Mouse (Mus musculus) urinary bladder, adult 2 months (tissue): ENCODE data around the gene Fam129b. TPM values are rescaled to one million over a fixed set of nuclear protein-coding genes. Genes with fewer than 3 reads are reported as not detected.

Source experiments
- DNase-seq: peaks from one replicate; pipeline ENCODE4 v3.0.0; 2022; ENCODE audit warnings: low spot score
- polyA plus RNA-seq: library from polyadenylated mRNA; depleted of rRNA; stranded (reverse); fragments of >200 nt; gene quantifications from 2 replicates; pipeline ENCODE4 v1.2.3, GENCODE M21; 2012

Gene Fam129b
- polyA plus RNA-seq, 1 experiment, result 102 TPM

DNA sequence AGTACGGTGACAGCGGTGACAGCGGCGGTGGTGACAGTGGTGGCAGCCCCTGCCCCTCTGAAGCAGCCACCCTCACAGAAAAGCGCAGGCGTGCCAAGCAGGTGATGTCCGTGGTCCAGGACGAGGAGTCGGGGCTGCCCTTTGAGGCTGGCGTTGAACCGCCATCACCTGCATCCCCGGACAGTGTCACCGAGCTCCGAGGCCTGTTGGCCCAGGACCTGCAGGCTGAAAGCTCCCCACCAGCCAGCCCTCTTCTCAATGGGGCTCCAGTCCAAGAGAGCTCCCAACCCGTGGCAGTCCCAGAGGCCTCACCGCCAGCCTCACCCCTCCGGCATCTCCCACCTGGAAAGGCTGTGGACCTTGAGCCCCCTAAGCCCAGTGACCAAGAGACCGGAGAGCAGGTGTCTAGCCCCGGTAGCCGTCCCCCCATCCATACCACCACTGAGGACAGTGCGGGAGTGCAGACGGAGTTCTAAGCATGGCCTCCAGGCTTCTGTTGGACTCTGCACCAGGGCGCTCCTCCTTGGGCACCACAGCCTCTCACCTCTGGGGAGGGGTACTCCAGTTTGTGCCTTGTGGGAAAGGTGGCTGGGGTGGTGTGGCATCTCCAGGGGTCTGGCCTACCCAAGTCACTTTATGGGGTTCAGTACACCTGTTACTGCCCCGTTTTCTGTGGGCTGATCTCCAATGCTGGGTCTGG, 47.8 kb downstream of the Fam129b start:
- no peak for DNase-seq

DNA sequence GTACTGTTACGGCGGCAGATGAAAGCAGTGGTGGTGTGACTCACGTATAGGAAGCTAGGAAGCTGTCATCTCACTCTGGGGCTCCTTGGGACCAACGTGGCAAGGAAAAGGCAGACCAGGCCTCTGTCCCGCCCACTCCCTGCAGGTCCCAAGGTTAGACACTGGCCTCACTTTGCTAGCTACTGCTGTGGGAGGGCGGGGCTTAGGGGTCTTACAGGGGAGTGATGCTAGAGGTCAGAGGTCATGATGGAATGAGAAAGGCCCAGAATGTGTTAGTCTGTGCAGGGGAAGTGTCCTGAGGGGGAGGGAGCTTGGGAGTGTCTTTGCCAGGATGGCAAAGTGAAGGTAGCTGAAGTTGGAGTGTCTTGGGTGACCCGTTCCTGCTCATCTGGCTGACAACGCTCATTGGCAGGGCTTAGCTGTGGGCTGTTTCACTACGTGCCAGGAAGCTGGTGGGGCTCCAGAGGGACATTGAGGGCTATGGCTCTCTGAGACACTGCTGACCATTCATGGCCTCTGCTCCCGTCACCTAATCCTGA, 48.5 kb downstream of the Fam129b start:
- no peak for DNase-seq

DNA sequence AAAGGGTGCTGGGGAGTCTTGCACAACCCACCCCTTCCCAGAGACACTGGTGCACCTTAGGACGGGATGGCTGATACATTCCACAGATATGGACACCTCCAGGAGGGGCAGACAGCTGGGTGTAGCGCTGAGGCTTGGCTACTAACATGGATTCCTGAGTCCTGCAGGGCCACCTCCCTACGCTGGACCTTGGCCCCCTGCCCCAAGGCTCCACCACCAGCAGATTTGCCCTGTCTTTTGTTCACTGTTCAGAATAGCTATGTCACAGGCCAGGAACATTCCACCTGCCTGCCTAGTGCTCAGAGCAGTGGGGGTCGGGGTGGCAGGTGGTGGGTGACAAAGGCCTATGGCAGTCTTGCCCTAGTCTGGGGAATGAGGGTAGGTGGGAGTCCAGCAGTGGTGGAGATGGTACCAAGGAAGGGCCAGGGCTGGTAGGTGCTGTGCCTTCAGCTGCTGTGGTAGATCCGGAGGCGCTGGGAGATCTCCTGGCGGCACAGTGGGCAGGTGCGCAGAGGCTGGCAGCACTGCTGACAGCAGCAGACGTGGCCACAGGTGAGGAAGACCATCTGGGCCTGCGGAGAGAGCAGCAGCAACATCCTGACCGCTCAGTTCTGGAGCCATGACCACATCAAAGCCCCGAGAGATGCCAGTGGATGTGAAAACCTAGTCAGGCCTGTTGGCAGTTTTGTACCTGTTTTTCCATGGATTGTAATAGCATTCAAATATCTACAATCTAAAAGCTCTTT, 50.6 kb downstream of the Fam129b start:
- DNase-seq, result no peak

DNA sequence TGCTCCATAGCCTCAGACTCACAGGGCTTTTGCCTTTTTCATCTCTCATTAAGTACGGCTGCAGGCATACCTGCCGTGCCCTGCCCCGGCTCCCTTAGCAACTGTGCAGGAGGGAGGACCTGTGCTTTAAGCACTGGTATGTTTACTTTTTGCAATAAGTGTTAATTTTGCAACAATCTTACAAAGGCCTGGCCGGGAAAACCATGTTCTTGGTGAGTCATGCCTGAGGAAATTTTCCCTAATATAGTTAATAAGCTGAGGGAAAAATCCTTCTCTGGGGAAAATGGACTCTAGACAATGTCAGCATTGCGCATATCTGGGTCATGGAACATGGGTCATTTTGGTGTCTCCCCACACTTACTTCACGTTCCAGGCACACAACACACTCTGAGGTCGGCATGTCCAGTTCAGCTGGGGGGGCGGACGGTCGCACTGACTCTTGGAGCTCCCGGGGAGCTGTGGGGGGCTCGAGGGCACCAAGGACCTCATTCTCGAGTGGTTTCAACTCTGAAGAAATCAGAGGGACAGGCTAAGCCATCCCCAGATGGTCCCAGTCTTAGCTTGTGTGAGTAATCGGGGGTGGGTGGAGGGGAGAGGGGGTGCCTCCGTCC, 51.8 kb downstream of the Fam129b start:
- no peak for DNase-seq

DNA sequence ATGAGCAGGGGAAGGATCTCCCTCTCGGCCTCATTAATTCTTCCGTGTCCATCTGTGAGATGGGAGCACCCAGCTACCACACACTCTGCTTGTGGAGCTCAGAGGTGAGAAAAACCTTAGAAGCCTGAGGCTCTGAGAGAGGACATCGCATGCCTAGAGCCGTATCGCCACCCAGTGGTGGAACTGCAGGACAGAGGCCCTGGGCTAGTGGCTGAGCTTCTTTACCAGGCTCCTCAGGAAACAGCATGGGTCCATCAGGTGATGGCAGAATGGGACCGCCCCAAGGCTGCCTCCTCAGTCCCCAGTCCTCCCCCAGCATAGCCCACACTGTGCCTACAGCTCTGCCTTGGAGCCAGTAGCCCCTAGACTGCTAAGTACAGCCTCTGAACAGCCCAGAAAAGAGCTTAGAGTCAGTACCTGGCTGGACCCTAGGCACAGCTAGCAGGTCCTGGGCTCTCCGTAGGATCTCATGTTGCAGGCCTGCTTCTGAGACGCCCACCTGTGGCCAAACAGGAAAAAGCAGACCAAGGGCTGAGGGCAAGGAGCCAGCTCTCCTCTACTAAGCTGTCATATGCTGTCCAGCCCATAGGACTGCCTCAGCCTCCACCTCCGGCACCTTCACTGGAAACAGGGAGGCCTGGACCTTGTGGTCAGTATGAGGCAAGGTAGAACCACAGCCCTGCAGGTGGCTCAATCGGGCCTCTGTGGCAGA, 52.5 kb downstream of the Fam129b start:
- DNase-seq, result no peak

DNA sequence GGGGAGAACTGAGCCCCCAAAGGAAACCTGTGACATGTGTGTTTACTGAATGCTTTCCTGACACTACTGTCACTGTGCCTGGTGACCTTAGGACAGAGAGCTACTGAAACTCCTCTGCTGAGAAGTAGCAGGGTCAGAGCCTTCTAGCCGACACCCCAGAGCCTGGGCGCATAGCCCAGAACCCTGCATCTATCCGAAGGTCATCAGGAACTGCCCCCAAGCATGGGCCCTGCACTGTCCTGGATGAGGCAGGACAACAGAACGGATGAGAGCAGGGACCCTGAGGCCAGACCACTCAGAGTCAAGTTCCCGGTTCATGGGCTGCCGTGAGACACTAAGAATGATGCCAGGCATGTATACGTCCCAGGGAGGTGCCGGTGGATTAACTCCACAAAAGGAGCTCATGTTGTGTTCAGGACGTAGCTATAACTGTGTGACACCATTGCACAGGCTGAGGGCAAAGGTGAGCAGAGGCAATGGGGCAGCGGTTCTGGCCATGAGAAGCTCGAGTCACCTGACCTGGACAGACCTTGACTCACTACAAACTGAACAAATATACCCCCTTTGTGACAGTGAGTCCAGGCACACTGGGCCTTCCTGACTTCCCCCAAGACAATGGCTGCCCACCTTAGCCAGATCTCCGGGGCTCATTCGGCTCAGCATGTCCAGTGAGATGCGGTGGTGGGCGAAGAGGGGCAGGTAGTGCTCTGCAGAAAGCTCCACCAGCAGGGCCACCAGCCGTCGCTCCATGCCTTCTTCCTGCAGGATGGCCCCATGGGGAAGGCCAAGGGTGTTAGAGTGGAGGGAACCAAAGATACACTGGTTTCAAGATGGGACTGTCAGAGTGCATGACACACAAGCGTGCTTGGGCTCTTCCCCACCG, 53.3 kb downstream of the Fam129b start:
- DNase-seq, result no peak

DNA sequence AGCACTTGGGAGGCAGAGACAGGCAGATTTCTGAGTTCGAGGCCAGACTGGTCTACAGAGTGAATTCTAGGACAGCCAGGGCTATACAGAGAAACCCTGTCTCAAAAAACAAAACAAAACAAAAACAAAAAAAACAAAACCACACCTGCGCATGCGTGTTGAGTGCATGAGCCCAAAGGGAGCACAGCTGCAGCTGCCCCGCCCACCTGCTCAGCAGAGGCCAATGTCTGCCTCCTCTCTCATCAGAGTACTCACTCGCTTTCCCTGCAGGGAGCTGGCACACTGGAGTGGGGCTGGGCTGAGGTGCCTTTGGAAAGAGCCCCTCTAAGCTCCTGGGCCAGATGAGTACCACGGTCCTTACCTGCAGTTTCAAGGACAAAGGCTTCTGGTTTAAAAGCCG, 55.8 kb downstream of the Fam129b start:
- no peak for DNase-seq

DNA sequence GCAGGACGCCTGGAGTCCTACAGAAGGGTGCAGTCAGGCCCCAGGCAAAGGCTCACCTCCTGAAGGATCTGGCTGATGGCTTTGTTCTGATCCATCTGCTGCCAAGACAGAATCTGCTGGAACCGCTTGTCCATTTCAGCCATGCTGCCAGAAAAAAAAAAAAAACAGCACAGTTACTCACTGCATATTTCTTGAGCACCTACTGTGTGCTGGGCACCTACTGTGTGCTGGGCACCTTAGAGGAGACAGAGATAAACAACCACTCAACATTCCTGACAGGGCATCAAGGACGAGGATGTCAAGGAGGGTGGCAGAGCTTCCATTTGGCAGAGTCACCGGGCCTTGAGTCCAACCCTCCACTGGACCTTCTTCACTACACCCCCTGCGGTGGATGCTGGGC, 62.8 kb downstream of the Fam129b start:
- no peak for DNase-seq

DNA sequence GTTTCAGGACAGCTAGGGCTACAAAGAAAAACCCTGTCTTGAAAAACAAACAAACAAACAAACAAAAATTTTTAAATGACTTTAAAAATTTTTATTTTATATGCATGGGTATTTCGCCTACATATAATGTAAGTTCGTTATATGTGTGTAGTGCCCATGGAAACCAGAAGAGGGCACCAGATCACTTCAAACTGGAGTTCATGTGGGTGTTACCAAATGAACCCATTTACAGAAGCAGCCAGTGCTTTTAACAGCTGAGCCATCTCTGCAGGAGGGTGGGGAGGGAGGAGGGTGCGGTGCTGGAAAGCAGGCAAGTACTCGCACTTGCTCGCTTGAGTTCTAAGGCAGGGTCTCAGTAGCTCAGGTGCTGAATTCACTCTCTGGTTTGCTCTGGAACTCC, 63.5 kb downstream of the Fam129b start:
- no peak for DNase-seq

DNA sequence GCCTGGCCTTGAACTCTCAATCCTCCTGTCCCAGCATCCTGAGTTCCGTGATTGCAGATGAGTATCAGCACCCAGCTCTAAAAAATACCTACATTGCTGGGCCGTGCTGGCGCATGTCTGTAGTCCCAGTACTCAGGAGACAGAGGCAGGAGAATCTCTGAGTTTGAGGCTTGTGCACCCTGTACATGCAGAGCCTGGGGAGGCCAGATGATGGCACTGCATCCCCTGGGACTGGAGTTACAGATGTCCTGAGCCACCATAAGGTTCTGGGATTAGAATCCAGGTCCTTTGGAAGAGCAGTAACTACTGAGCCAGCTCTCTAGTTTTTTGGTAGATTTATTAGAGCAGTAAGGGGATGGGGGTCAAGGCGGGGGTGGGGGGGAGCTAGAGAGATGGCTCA, 64.6 kb downstream of the Fam129b start:
- DNase-seq, result no peak

DNA sequence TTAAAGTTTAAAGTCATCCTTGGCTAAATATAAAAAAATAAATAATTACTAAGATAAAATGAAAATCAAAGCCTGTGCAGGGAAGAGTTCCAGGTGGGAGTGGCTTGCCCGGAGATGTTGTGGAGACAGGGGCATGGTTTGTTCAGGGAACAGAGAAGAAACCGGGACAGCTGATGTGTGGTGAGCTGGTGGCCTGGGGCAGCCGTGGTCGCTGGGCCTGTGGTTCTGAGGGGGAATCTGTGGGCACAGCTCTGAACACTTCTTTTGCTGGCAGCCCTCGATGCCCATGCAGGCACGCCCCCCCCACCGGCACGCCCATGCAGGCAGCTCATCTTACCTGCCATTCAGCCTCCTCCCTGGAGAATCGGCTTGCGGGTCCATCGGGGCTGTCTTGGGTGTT, 71.5 kb downstream of the Fam129b start:
- DNase-seq, result no peak

DNA sequence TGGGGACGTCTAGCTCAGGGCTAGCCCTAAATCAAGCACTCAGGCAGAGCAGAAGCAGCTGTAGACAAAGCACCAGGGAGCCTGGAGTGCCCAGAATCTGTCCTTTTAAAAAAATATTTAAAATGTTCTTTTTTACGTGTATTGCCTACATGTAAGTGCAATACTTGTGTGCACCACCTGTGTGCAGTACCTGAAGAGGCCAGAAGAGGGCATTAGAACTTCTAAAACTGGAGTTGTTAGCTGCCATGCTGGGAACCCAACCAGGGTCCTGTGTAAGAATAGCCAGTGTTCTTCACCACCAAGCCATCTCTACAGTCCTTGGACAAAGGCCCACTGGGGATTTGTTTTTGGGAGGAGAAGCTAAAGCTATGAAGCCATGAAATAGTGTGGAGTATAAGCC, 78.7 kb downstream of the Fam129b start:
- no peak for DNase-seq

DNA sequence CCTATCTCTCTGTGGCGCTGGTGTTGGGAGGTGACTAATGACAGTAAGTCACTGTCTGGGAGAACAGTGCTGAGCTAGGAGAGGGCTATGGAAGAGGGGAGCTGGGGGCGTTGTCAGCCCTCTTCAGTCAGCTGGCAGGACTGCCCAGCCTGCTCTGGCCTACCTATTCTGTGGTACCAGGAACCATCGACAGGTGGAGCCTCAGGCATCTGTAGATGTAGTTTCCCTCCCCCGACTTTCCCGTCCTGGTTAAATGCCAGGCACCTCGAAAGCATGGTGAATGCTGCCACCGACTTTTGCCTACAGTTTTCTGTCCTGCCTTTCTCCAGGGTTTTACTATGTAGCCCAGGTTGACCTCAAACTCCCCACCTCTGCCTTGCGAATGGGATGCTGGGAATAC, 81.4 kb downstream of the Fam129b start:
- DNase-seq, result no peak

DNA sequence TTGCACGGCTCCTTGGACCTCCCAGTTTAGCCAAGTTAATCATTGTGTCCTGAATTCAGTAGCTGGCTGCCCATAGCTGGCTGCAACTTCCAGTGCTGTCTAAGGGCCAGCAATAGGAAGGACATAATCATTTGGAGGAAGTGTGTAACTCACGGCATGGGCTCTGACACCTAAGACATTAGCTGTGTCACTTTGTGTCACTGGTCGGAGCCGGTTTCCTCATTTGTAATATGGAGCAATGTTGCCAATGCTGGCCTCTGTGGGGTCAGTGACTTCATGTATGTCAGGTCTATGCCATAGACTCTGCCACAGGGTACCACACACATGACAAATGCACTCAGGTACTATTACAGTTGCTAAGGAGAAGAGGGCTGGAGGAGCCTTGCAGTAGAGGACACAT, 84.4 kb downstream of the Fam129b start:
- DNase-seq, result no peak

DNA sequence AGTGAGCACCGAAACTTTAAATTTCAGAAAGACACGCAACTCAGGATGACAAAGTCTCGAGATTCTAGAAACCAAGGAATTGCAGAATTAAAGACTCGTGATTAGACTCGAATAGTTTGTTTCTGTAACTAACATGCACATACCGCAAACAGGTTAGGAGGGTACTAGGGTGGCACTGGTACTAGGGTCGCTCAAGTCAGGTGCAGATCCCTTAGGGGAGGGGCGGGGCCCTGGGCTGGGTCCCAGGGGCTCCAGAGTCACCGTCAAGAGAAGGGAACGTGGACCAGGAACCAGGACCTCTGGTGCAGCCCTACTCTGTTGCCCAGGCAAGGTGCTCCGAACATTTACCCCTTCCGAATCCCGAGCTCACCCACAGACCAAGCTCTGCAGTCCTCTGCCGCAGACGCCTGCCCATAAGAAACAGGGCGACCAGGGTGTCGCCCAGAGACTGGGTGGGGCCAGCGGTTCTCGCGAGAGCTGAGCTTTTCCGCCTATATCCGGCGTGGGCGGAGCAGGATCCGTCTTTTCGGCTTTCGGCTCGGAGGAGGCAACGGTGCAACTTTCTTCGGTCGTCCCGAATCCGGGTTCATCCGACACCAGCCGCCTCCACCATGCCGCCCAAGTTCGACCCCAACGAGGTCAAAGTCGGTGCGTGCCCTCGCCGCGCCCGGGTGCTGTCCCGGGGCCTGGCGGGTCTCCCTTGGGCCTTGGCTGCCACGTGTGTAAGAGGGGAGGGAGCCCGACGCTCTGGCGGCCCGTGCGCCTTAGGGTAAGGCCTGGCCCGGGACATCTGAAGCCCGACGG, 85.5 kb downstream of the Fam129b start, which contains the start of the genes Rpl12 and Lrsam1:
Rpl12 (plus strand) TSS at position 368 of the 804 bp plus-strand sequence.
Lrsam1 (minus strand) TSS at position 423 of the 804 bp plus-strand sequence.
- peak; percentile 94 for DNase-seq

DNA sequence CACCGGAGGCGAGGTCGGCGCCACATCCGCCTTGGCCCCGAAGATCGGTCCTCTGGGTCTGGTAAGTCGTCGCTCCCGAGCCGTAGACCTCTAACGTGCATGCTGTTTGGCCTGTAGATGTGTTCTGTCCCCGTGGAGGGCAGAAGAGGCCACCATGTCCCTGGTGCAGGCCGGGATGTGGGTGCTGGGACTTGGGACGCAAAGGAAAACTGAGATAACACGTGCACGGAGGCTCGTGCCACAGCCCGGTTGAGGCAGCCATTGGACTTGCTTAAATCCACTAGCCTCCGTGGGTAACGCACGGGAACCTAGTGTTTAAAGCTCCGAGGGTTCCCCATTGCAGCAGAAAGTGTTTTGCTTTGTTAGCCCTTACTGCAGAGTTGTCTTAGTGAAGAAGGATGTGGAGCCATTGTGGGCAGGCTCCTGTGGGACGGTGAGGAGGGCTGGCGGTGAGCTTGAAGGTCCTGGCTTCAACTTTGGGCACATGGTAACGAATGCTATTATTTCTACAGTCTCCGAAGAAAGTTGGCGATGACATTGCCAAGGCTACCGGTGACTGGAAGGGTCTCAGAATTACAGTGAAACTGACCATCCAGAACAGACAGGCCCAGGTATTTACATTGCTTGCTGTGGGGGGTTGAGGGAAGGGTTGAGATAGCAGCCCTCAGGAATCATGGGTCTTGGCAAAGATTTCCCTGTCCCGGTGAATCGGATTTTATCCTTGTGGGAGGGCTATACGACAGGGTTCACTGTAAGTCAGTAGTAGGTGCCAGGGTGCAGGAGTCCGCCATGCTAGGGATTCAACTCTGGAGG, 86.4 kb downstream of the Fam129b start:
- no peak for DNase-seq

DNA sequence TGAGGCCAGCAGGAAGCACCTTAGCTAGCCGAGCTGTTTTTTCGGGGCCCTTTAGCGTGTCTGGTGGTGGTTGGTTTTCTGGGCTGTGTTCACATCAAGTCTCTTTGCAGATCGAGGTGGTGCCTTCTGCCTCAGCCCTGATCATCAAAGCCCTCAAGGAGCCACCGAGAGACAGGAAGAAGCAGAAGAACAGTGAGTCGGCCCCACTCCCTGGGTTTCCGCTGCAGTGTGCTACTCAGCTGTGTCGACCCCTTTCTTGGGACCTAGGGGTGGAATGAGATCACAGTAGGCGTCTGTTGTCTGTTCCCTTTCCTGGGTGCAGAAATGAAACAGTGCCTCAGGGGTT, 86.9 kb downstream of the Fam129b start:
- DNase-seq, result no peak

DNA sequence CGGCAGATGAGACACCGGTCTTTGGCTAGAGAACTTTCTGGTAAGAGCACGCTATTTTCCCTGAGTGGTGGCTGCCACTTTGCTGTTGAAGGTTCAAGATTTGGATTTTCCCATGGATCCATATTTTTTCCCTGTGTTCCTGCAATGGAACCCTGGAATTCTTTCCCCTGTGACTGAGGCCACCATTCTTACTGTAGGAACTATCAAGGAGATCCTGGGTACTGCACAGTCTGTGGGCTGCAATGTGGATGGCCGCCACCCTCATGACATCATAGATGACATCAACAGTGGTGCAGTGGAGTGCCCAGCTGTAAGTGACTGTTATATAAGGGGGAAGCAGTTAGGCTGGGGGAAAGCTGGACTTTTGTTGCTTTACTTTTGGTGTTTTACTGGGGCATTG, 87.6 kb downstream of the Fam129b start:
- no peak for DNase-seq

DNA sequence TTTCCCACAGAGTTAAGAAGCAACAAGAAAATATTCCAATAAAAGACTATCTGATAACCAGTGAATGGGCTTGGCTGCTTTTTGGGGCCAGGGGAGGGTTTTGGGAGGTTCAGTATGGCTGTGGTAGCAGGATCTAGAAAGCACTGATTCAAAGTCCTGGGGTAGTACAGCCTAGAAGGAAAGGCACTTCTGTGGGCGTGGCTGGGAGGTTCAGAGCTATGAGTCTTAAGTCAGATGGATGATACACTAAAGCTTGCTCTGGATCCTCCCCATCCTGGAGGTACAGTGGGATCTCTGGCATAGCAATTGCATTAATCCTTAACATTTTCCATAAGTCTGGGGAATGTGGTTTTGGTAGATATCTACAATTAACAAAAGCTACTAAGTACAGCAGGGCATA, 88.1 kb downstream of the Fam129b start:
- no peak for DNase-seq
